Mouse (Mus musculus): ENCODE data around the gene Acnat1.
"Not testable (repeated sequence)": the region's sequence is repeated elsewhere in the genome, so short reads cannot be mapped to it uniquely, and the experiment has no call there.

The Acnat1 gene

DNA sequence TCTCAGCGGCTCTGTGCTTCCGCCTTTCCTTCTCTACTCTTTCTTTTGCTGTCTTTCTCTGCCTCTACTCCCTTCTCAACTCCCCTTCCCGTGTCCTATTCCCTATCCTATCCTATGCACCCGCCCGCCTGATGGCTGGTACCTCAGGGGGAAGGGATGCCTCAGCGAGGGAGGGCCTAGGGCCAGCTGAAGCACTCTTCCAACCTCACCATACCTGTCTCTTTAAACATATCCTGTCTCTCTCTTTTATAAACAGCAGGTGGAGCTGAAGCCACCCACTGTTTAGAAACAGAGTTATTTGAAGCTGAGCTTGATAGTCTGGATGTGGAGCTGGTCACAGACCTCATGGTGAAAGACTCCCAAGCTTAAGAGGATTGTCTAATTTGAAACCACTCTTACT, 6.4 kb downstream of the Acnat1 start:
- DNase-seq (ENCODE audit: extremely low spot score, low read depth, low spot score), result no peak

DNA sequence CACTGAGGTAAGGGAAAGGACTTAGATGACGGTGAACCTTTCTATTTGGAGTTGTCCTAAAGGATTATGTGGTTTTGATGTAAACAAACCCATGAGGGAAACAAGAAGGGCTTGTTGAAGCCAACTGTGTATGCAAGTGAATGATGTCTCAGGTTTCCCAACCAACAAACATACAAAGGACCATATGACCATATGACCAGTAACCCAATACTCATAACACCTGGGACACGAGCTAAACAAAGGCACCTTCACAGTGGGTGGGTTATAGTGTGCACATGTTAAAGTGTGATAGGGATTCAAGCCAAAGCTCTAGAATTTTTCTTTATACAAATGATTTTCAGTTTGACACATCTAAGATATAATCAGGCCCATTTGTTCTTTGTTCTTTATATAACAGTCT, 17.5 kb downstream of the Acnat1 start:
- no peak for DNase-seq (ENCODE audit: extremely low spot score, low read depth, low spot score)

DNA sequence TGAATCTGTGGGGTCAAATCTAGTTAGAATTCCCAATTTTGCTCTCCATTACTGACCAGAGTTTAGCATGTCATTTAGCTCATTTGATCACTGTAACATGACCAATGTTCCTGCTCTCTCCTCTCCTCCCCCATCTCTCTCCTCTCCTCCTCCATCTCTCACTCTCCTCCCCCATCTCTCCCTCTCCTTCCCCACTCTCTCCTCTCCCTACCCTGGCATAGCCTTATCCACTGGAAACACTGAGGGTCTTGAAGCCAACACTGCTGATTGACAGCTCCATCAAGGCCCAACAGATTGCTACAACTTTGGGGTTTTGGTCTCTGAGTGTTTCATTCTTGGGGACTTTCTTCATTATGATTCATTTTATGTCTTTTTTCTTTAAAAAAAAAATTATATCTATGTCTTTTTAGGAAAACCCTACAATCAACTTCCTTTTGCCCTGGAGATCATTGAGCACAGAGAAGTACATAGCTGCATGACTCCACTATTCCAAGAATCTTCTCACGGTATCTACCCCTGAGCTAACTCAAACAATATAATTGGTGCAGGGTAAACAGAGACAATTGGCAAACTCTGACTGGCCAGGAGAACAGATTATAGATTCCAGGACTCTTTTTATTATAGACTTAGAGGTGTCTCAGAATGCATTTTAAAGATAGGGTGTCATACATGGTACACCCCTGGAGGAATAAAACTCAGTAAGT, 21.7 kb downstream of the Acnat1 start:
- DNase-seq (ENCODE audit: extremely low spot score, low read depth, low spot score), result no peak

- DNase-seq (ENCODE audit: extremely low spot score, low read depth, low spot score), result not testable (repeated sequence)
Observed at GRCm38 (mm10) chr4:49451133-49451847, 22.4 kb downstream of the Acnat1 start.

DNA sequence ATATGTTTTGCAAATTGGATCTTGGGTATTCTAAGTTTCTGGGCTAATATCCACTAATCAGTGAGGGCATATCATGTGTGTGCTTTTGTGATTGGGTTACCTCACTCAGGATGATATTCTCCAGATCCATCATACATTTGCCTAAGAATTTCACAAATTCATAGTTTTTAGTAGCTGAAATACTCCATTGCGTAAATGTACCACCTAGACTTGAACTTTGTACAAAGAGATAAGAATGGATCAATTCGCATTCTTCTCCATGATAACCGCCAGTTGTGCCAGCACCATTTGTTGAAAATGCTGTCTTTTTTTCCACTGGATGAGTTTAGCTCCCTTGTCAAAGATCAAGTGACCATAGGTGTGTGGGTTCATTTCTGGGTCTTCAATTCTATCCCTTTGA, 36.7 kb downstream of the Acnat1 start:
- DNase-seq (ENCODE audit: extremely low spot score, low read depth, low spot score), result not testable (repeated sequence)

- not testable (repeated sequence) for DNase-seq (ENCODE audit: extremely low spot score, low read depth, low spot score)
Observed at GRCm38 (mm10) chr4:49410151-49410550, 63.6 kb downstream of the Acnat1 start.

- not testable (repeated sequence) for DNase-seq (ENCODE audit: extremely low spot score, low read depth, low spot score)
Observed at GRCm38 (mm10) chr4:49407957-49408356, 65.8 kb downstream of the Acnat1 start, which contains the start of gene Acnat2. Gene Acnat2 (minus strand): TSS chr4:49408151.
